Mouse (Mus musculus): ENCODE data around the gene Tnr. TPM values are rescaled to one million over a fixed set of nuclear protein-coding genes. Genes with fewer than 3 reads are reported as not detected.

The Tnr gene
- polyA plus RNA-seq, 1 experiment from 2014 or later = 0.69 TPM

GRCm38 (mm10) chr1:159901366-159902119, 378.0 kb downstream of the Tnr start:
- no peak for ATAC-seq (ENCODE audit: insufficient read depth, low FRiP score, low read depth)
- H3K9me3 ChIP-seq = no peaks in the 10 kb centered on the region
- no peak overlapping the region for H3K27ac ChIP-seq
- no peaks in the 10 kb centered on the region for H3K4me1 ChIP-seq
- no peaks in the 10 kb centered on the region for H3K27me3 ChIP-seq (replicated peaks)
- no peak overlapping the region for H3K4me2 ChIP-seq
- no peaks in the 10 kb centered on the region for H3K36me3 ChIP-seq
- no peak overlapping the region for H3K4me3 ChIP-seq (replicated peaks)
- H3K9ac ChIP-seq = no peak overlapping the region
- 84% methylated on average over 7 of the region's 7 CpGs for WGBS

DNA sequence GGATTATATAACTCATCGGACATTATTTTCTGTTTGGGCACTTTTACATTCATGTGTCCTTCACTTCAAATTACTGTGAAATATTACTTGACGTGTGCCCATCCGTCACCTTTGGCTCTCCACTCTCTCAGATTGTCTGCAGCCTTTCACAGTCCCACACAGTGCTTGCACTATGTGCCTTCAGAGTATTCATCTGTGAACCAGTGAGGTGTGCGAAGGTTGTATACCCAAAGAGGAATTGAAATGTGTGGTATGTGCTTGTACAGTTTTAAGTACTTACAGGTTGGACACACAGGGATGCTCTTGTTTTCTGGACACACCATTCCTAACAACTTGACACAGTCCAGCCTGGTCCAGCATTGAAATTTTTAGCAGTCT, 378.5 kb downstream of the Tnr start:
- ATAC-seq (ENCODE audit: insufficient read depth, low FRiP score, low read depth) = no peak
- Histone ChIP-seq H3K9me3 (no peaks in the 10 kb centered on the region), H3K27ac (no peak overlapping the region), H3K36me3 (no peaks in the 10 kb centered on the region), H3K4me2 (no peak overlapping the region), H3K9ac (no peak overlapping the region), H3K4me3 (replicated peaks) (no peak overlapping the region), H3K27me3 (replicated peaks) (no peaks in the 10 kb centered on the region), H3K4me1 (no peaks in the 10 kb centered on the region)
- 86% methylated on average over 4 of the region's 4 CpGs for WGBS

GRCm38 (mm10) chr1:159911006-159911405, 387.4 kb downstream of the Tnr start:
- H3K27ac ChIP-seq = no peak overlapping the region
- no peaks in the 10 kb centered on the region for H3K27me3 ChIP-seq (replicated peaks)
- no peak for ATAC-seq (ENCODE audit: insufficient read depth, low FRiP score, low read depth)
- no peaks in the 10 kb centered on the region for H3K9me3 ChIP-seq
- H3K4me2 ChIP-seq = no peak overlapping the region
- no peaks in the 10 kb centered on the region for H3K4me1 ChIP-seq
- H3K4me3 ChIP-seq (replicated peaks) = no peak overlapping the region
- no peak overlapping the region for H3K9ac ChIP-seq
- 31% methylated on average over 5 of the region's 5 CpGs for WGBS
- no peaks in the 10 kb centered on the region for H3K36me3 ChIP-seq

DNA sequence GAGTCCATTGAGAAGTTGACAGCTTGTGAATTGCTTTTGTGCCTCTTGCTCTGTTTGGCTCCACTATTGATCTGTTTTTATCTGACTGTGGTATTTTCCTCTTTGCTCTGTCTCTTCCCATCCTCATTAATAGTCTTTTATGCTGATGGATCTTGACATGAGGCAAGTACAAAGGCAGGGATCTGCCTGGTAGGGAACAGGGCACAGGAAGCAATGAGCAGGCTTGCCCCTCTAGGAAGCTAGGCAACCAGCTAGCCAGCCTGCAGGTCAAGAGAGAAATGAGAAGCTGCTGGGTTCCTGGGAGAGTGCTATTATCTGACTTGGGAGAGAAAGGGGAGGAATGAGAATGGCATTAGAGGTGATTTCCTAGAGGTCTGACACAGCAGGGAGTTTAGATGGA, 391.2 kb downstream of the Tnr start:
- Histone ChIP-seq H3K4me2 (no peak overlapping the region), H3K36me3 (no peaks in the 10 kb centered on the region), H3K9ac (no peak overlapping the region), H3K4me1 (no peaks in the 10 kb centered on the region), H3K27ac (no peak overlapping the region), H3K27me3 (replicated peaks) (no peaks in the 10 kb centered on the region), H3K4me3 (replicated peaks) (no peak overlapping the region), H3K9me3 (no peaks in the 10 kb centered on the region)
- no peak for ATAC-seq (ENCODE audit: insufficient read depth, low FRiP score, low read depth)

DNA sequence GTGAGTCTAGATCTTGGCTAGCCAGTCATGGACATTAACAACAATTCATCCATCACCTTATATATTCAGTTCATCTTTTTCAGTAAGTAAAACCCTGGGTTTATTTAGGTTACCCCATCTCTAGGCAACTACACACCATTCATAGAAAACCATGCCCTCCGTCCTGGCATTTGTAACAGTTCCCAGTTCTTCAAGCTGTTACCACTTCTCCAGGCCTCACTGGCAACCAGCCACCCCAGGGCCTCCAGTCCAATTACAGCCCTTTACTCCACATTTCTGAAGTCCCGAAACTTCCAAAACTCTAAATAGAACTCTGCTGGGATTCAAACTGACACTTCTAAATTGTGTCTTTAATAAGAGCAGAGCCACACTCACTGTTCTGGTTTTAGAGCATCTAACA, 397.0 kb downstream of the Tnr start:
- H3K27ac ChIP-seq = no peak overlapping the region
- 70% methylated on average over 2 of the region's 2 CpGs for WGBS

GRCm38 (mm10) chr1:159923010-159923409, 399.4 kb downstream of the Tnr start:
- 76% methylated on average over 7 of the region's 7 CpGs for WGBS
- peak; percentile 43; the same call in 1 of the 2 replicates for ATAC-seq (ENCODE audit: insufficient read depth, low FRiP score, low read depth)
- Histone ChIP-seq H3K4me3 (replicated peaks) (no peak overlapping the region), H3K27me3 (replicated peaks) (no peaks in the 10 kb centered on the region), H3K9ac (no peak overlapping the region), H3K36me3 (no peaks in the 10 kb centered on the region), H3K4me1 (no peaks in the 10 kb centered on the region), H3K27ac (no peak overlapping the region), H3K4me2 (no peak overlapping the region), H3K9me3 (no peaks in the 10 kb centered on the region)

More for the DNA sequence above, 397.0 kb downstream of the Tnr start:
- Histone ChIP-seq H3K4me3 (replicated peaks) (no peak overlapping the region), H3K27me3 (replicated peaks) (no peaks in the 10 kb centered on the region), H3K4me1 (no peaks in the 10 kb centered on the region), H3K36me3 (no peaks in the 10 kb centered on the region), H3K4me2 (no peak overlapping the region), H3K9me3 (no peaks in the 10 kb centered on the region), H3K9ac (no peak overlapping the region)
- ATAC-seq (ENCODE audit: insufficient read depth, low FRiP score, low read depth) = no peak

DNA sequence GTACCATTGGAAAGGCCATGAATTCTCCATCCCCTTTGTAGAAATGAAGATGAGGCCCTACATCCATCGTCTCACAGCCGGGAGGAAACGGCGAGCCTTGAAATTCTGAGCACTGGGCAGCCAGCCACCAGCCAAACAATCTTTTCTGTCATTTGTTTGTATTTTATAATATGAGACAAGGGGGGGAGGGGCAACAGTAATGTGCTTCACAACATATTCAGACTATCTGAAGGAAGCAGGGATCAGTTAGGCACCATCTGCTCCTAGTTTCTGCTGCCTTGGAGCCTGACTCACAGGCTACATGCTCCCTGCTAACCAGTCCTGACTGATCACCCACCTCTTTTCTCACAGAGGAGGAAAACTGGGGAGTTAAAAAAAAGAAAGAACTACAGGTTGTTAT, 400.5 kb downstream of the Tnr start:
- Histone ChIP-seq H3K4me1 (no peaks in the 10 kb centered on the region), H3K36me3 (no peaks in the 10 kb centered on the region), H3K4me2 (no peak overlapping the region), H3K9ac (no peak overlapping the region), H3K4me3 (replicated peaks) (no peak overlapping the region), H3K9me3 (no peaks in the 10 kb centered on the region), H3K27me3 (replicated peaks) (no peaks in the 10 kb centered on the region), H3K27ac (no peak overlapping the region)
- ATAC-seq (ENCODE audit: insufficient read depth, low FRiP score, low read depth) = no peak
- WGBS = 38% methylated on average over 4 of the region's 4 CpGs

GRCm38 (mm10) chr1:159924684-159925083, 401.1 kb downstream of the Tnr start:
- ATAC-seq (ENCODE audit: insufficient read depth, low FRiP score, low read depth) = no peak
- 75% methylated on average over 5 of the region's 5 CpGs for WGBS
- H3K27ac ChIP-seq = no peak overlapping the region

DNA sequence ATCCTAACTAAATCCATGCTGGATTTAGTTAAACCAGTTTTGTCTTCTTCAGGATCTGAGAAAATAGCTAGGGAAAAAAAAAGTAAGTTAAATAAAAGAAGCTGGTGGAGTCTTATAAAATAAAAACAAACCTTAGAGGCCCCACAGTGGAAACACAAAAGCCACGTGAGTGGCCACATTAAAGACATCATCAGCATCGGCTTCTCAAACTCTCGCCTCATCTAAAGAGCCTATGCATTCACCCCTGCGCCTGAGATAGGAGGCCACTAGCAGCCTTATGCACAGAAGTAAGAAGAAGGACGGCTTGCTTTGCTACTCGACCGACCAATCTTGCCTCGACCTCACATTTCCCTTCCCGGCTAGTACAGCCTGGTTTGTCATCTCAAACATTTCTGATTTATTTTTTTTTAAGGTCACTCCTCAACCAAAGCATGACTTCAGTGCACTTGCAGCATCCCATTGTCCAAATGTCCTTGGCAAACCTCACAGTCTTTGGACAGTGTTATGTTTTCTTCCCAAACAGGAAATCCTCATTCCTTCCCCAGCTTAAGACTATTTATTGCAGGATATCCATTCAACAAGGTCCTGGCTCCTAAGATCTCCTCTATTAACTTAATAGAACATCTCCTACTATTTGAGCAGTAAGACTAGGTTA, 405.2 kb downstream of the Tnr start:
- ATAC-seq (ENCODE audit: insufficient read depth, low FRiP score, low read depth) = no peak
- no peaks in the 10 kb centered on the region for H3K4me1 ChIP-seq
- no peaks in the 10 kb centered on the region for H3K9me3 ChIP-seq
- H3K36me3 ChIP-seq = no peaks in the 10 kb centered on the region
- H3K4me2 ChIP-seq = no peak overlapping the region
- H3K27ac ChIP-seq = no peak overlapping the region
- no peak overlapping the region for H3K4me3 ChIP-seq (replicated peaks)
- no peaks in the 10 kb centered on the region for H3K27me3 ChIP-seq (replicated peaks)
- no peak overlapping the region for H3K9ac ChIP-seq
- WGBS = 74% methylated on average over 9 of the region's 9 CpGs

More at GRCm38 (mm10) chr1:159924684-159925083, 401.1 kb downstream of the Tnr start:
- no peaks in the 10 kb centered on the region for H3K27me3 ChIP-seq (replicated peaks)
- no peak overlapping the region for H3K9ac ChIP-seq
- H3K4me3 ChIP-seq (replicated peaks) = no peak overlapping the region
- H3K36me3 ChIP-seq = no peaks in the 10 kb centered on the region
- no peaks in the 10 kb centered on the region for H3K9me3 ChIP-seq
- no peaks in the 10 kb centered on the region for H3K4me1 ChIP-seq
- H3K4me2 ChIP-seq = no peak overlapping the region

DNA sequence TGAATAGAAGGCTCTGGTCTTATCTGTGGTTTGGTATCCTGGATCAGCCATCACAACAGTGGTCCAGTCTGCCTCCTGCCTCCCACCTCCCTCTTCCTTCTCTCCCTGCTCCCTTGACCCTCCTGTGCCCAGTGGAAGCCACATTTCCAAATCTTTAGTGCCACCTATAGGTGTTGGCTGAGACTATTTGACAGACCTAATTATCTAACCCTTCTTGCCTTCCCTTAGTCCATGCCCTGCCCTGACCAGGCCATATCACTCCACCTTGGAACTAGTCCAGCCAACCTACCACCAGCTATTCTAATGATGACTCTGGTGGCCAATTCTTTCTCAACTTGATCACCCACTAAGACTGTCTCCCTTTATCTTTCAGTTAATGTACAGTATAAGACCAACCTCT, 408.5 kb downstream of the Tnr start:
- H3K4me1 ChIP-seq = no peaks in the 10 kb centered on the region
- ATAC-seq (ENCODE audit: insufficient read depth, low FRiP score, low read depth) = no peak

DNA sequence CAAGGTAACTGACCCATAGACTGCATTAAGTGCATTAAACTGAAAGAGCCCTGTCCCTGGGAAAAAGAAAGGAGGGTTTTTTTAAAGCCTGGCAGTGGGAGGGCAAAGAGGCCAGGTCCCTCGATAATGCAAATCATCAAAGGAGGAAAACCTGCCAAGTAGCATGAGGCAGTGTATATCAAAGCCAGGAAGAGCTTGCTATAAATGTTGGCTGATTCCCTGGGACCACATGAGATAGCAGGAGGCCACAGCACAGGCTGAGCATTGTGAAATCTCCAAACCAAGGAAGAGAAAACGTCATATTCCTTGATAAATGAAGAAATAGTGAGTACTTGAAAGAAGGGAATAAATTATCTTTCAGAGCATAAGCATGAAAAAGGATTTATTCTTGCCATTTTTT, 409.0 kb downstream of the Tnr start:
- Histone ChIP-seq H3K27ac (no peak overlapping the region), H3K4me3 (replicated peaks) (no peak overlapping the region), H3K9me3 (no peaks in the 10 kb centered on the region), H3K36me3 (no peaks in the 10 kb centered on the region), H3K4me2 (no peak overlapping the region), H3K27me3 (replicated peaks) (no peaks in the 10 kb centered on the region), H3K4me1 (no peaks in the 10 kb centered on the region), H3K9ac (no peak overlapping the region)
- no peak for ATAC-seq (ENCODE audit: insufficient read depth, low FRiP score, low read depth)
- WGBS = 51% methylated on average over 2 of the region's 2 CpGs

More for the DNA sequence above, 408.5 kb downstream of the Tnr start:
- Histone ChIP-seq H3K36me3 (no peaks in the 10 kb centered on the region), H3K27ac (no peak overlapping the region), H3K4me3 (replicated peaks) (no peak overlapping the region), H3K9me3 (no peaks in the 10 kb centered on the region), H3K27me3 (replicated peaks) (no peaks in the 10 kb centered on the region), H3K9ac (no peak overlapping the region), H3K4me2 (no peak overlapping the region)

DNA sequence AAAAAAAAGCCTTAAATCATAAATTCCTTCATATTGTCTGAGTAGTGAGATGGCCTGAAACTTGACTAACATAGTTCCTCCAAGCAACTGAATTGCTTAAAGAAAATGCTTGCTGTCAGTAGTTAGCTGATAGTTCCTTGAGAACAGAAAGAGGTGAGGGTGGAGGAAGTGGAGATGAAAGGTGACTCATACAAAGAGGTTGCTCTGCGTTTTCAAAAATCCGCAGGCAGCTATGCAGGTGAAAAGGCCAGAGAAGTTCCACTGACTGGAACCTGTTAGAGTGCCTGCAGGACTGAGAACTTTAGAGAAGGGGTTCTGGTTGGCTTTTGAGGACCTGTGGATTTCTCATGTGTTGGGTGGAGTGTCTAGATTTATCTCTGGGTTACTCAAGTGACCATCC, 414.9 kb downstream of the Tnr start:
- Histone ChIP-seq H3K27me3 (replicated peaks) (no peaks in the 10 kb centered on the region), H3K4me3 (replicated peaks) (no peak overlapping the region), H3K4me2 (no peak overlapping the region), H3K27ac (no peak overlapping the region), H3K4me1 (no peaks in the 10 kb centered on the region), H3K9me3 (no peaks in the 10 kb centered on the region), H3K36me3 (no peaks in the 10 kb centered on the region), H3K9ac (no peak overlapping the region)
- ATAC-seq (ENCODE audit: insufficient read depth, low FRiP score, low read depth) = no peak
- 67% methylated on average over 2 of the region's 2 CpGs for WGBS

Measured in stomach, embryonic 15.5 days (tissue).